Mouse (Mus musculus): ENCODE results near the gene Kl. TPM values are rescaled to one million over a fixed set of nuclear protein-coding genes. Genes with fewer than 3 reads are reported as not detected.

The Kl gene
- polyA plus RNA-seq, 1 experiment = not detected

GRCm38 (mm10) chr5:150915080-150916055 lies 37.0 kb upstream of the Kl start:
- Histone ChIP-seq H3K79me2 (ENCODE audit: control insufficient read depth, insufficient read depth) (no peaks in the 10 kb centered on the region), H3ac (ENCODE audit: control insufficient read depth, insufficient read length) (no peak overlapping the region), H3K36me3 (ENCODE audit: control insufficient read depth, insufficient read depth) (no peaks in the 10 kb centered on the region), H3K4me2 (ENCODE audit: low read depth) (peak overlapping the region; percentile 22), H3K27me3 (ENCODE audit: control insufficient read depth, insufficient read depth, insufficient read length) (no peaks in the 10 kb centered on the region), H3K4me3 (no peak overlapping the region)
- no peak for TF ChIP-seq POLR2A (IDR thresholded peaks at IDR 0.05; ENCODE audit: insufficient read length, low read depth)
- TF ChIP-seq MYOD1 (IDR thresholded peaks at IDR 0.05; ENCODE audit: control insufficient read depth in 1 of 3, insufficient read length in 2 of 3, low read depth in 2 of 3) = peak in 1 of 3 experiments; percentile 37

- Histone ChIP-seq H3K4me3 (no peak overlapping the region), H3K36me3 (ENCODE audit: control insufficient read depth, insufficient read depth) (no peaks in the 10 kb centered on the region), H3K79me2 (ENCODE audit: control insufficient read depth, insufficient read depth) (no peaks in the 10 kb centered on the region), H3K27me3 (ENCODE audit: control insufficient read depth, insufficient read depth, insufficient read length) (no peaks in the 10 kb centered on the region), H3ac (ENCODE audit: control insufficient read depth, insufficient read length) (no peak overlapping the region), H3K4me2 (ENCODE audit: low read depth) (no peak overlapping the region)
- no peak for TF ChIP-seq USF1 (IDR thresholded peaks at IDR 0.05; ENCODE audit: low read depth)
- no peak for TF ChIP-seq MYOG (IDR thresholded peaks at IDR 0.05; ENCODE audit: control insufficient read depth in 1 of 3, insufficient read depth in 1 of 3, insufficient read length in 2 of 3, low read depth in 2 of 3)
- no peak for TF ChIP-seq CEBPB (IDR thresholded peaks at IDR 0.05; ENCODE audit: insufficient read depth, poor library complexity, severe bottlenecking)
- no peak for TF ChIP-seq REST (IDR thresholded peaks at IDR 0.05; ENCODE audit: insufficient read depth, insufficient read length)
Observed at GRCm38 (mm10) chr5:150917131-150917858, 35.1 kb upstream of the Kl start.

- H3ac ChIP-seq (ENCODE audit: control insufficient read depth, insufficient read length) = no peak overlapping the region
- TF ChIP-seq MYOG (IDR thresholded peaks at IDR 0.05; ENCODE audit: control insufficient read depth in 1 of 3, insufficient read depth in 1 of 3, insufficient read length in 2 of 3, low read depth in 2 of 3) (no peak), TCF3 (IDR thresholded peaks at IDR 0.05; ENCODE audit: insufficient read length, low read depth) (no peak)
Observed at GRCm38 (mm10) chr5:150918599-150918998, 33.8 kb upstream of the Kl start.

GRCm38 (mm10) chr5:150919269-150919668 lies 33.1 kb upstream of the Kl start:
- Histone ChIP-seq H3K4me2 (ENCODE audit: low read depth) (no peak overlapping the region), H3K36me3 (ENCODE audit: control insufficient read depth, insufficient read depth) (no peaks in the 10 kb centered on the region), H3K79me2 (ENCODE audit: control insufficient read depth, insufficient read depth) (no peaks in the 10 kb centered on the region), H3K4me3 (no peak overlapping the region), H3K27me3 (ENCODE audit: control insufficient read depth, insufficient read depth, insufficient read length) (no peaks in the 10 kb centered on the region), H3ac (ENCODE audit: control insufficient read depth, insufficient read length) (no peak overlapping the region)
- no peak for TF ChIP-seq USF1 (IDR thresholded peaks at IDR 0.05; ENCODE audit: low read depth)
- no peak for TF ChIP-seq MAX (IDR thresholded peaks at IDR 0.05; ENCODE audit: low read depth)
- TF ChIP-seq MYOG (IDR thresholded peaks at IDR 0.05; ENCODE audit: control insufficient read depth in 1 of 3, insufficient read depth in 1 of 3, insufficient read length in 2 of 3, low read depth in 2 of 3) = no peak
- no peak for TF ChIP-seq REST (IDR thresholded peaks at IDR 0.05; ENCODE audit: insufficient read depth, insufficient read length)
- no peak for TF ChIP-seq POLR2A (IDR thresholded peaks at IDR 0.05; ENCODE audit: insufficient read length, low read depth)
- no peak for TF ChIP-seq TCF12 (IDR thresholded peaks at IDR 0.05; ENCODE audit: insufficient read depth, poor library complexity, severe bottlenecking)
- TF ChIP-seq E2F4 (IDR thresholded peaks at IDR 0.05; ENCODE audit: insufficient read depth) = no peak

More at GRCm38 (mm10) chr5:150918599-150918998, 33.8 kb upstream of the Kl start:
- Histone ChIP-seq H3K79me2 (ENCODE audit: control insufficient read depth, insufficient read depth) (no peaks in the 10 kb centered on the region), H3K36me3 (ENCODE audit: control insufficient read depth, insufficient read depth) (no peaks in the 10 kb centered on the region), H3K4me2 (ENCODE audit: low read depth) (no peak overlapping the region), H3K27me3 (ENCODE audit: control insufficient read depth, insufficient read depth, insufficient read length) (no peaks in the 10 kb centered on the region), H3K4me3 (no peak overlapping the region)

GRCm38 (mm10) chr5:150919961-150920360 lies 32.4 kb upstream of the Kl start:
- Histone ChIP-seq H3K4me2 (ENCODE audit: low read depth) (no peak overlapping the region), H3ac (ENCODE audit: control insufficient read depth, insufficient read length) (no peak overlapping the region), H3K27me3 (ENCODE audit: control insufficient read depth, insufficient read depth, insufficient read length) (no peaks in the 10 kb centered on the region), H3K79me2 (ENCODE audit: control insufficient read depth, insufficient read depth) (no peaks in the 10 kb centered on the region), H3K36me3 (ENCODE audit: control insufficient read depth, insufficient read depth) (no peaks in the 10 kb centered on the region), H3K4me3 (no peak overlapping the region)
- TF ChIP-seq E2F4 (IDR thresholded peaks at IDR 0.05; ENCODE audit: insufficient read depth) (no peak), POLR2A (IDR thresholded peaks at IDR 0.05; ENCODE audit: insufficient read length, low read depth) (no peak), MAX (IDR thresholded peaks at IDR 0.05; ENCODE audit: low read depth) (no peak), POLR2AphosphoS2 (IDR thresholded peaks at IDR 0.05; ENCODE audit: insufficient read length, low read depth) (no peak), MYOG (IDR thresholded peaks at IDR 0.05; ENCODE audit: control insufficient read depth in 1 of 3, insufficient read depth in 1 of 3, insufficient read length in 2 of 3, low read depth in 2 of 3) (no peak), MYOD1 (IDR thresholded peaks at IDR 0.05; ENCODE audit: control insufficient read depth in 1 of 3, insufficient read length in 2 of 3, low read depth in 2 of 3) (no peak), TCF12 (IDR thresholded peaks at IDR 0.05; ENCODE audit: insufficient read depth, poor library complexity, severe bottlenecking) (no peak), TCF3 (IDR thresholded peaks at IDR 0.05; ENCODE audit: insufficient read length, low read depth) (no peak), USF1 (IDR thresholded peaks at IDR 0.05; ENCODE audit: low read depth) (no peak), REST (IDR thresholded peaks at IDR 0.05; ENCODE audit: insufficient read depth, insufficient read length) (no peak), SRF (IDR thresholded peaks at IDR 0.05; ENCODE audit: control insufficient read depth, insufficient read length, low read depth) (no peak), CEBPB (IDR thresholded peaks at IDR 0.05; ENCODE audit: insufficient read depth, poor library complexity, severe bottlenecking) (no peak)
